Mouse (Mus musculus) C2C12 (cell line): Measurements from ENCODE around the gene Eif4g3. TPM values are rescaled to one million over a fixed set of nuclear protein-coding genes. Genes with fewer than 3 reads are reported as not detected.
"Not testable (repeated sequence)": the region's sequence is repeated elsewhere in the genome, so short reads cannot be mapped to it uniquely, and the experiment has no call there.

ENCODE experiments used
- H3K27me3 ChIP-seq: one replicate; pipeline ENCODE4 v1.6.1; 2011; ENCODE audit not compliant: control insufficient read depth, insufficient read depth, insufficient read length
- H3K36me3 ChIP-seq: one replicate; pipeline ENCODE4 v1.6.1; 2011; ENCODE audit not compliant: control insufficient read depth, insufficient read depth
- H3K4me3 ChIP-seq: one replicate; pipeline ENCODE4 v1.5.1; 2011; ENCODE audit warnings: mild to moderate bottlenecking, control low read depth; ENCODE audit not compliant: poor library complexity, insufficient read depth, severe bottlenecking
- H3K79me2 ChIP-seq: one replicate; pipeline ENCODE4 v1.6.1; 2011; ENCODE audit not compliant: control insufficient read depth, insufficient read depth
- H3K79me3 ChIP-seq: one replicate; pipeline ENCODE4 v1.6.1; 2011; ENCODE audit warnings: low read depth, control low read depth
- H3ac ChIP-seq: one replicate; pipeline ENCODE3; 2011; ENCODE audit warnings: low read depth; ENCODE audit not compliant: control insufficient read depth, insufficient read length
- CEBPB ChIP-seq: IDR thresholded peaks from one replicate; pipeline ENCODE4 v1.6.1; 2011; ENCODE audit warnings: low read depth, mild to moderate bottlenecking, control low read depth, moderate library complexity
- CTCF ChIP-seq: IDR thresholded peaks from one replicate; pipeline ENCODE4 v1.5.1; 2011; ENCODE audit not compliant: control insufficient read depth, insufficient read depth, insufficient read length
- FOSL1 ChIP-seq: IDR thresholded peaks from one replicate; pipeline ENCODE4 v1.8.0; 2011; ENCODE audit warnings: mild to moderate bottlenecking, low read length; ENCODE audit not compliant: poor library complexity, insufficient read depth, severe bottlenecking
- MAX ChIP-seq: IDR thresholded peaks from one replicate; pipeline ENCODE4 v1.6.1; 2011; ENCODE audit warnings: mild to moderate bottlenecking, control low read depth
- MYOD1 ChIP-seq: IDR thresholded peaks from one replicate; pipeline ENCODE4 v1.6.1; 2011; ENCODE audit warnings: low read depth; ENCODE audit not compliant: control insufficient read depth, insufficient read length
- MYOG ChIP-seq: IDR thresholded peaks from one replicate; pipeline ENCODE4 v1.6.1; 2011; ENCODE audit not compliant: control insufficient read depth, insufficient read length; ENCODE audit errors: extremely low read depth
- USF1 ChIP-seq: IDR thresholded peaks from one replicate; pipeline ENCODE4 v1.6.1; 2011; ENCODE audit warnings: low read depth, mild to moderate bottlenecking, control low read depth, moderate library complexity
- polyA plus RNA-seq: library from polyadenylated mRNA; unstranded; fragments of >200 nt; fragmentation: generic; extraction: Trizol; gene quantifications from one replicate; pipeline ENCODE4 v1.2.1, GENCODE M21; 2012; ENCODE audit warnings: missing spikeins

Eif4g3 gene
- polyA plus RNA-seq, 1 experiment: 24.3 TPM

DNA sequence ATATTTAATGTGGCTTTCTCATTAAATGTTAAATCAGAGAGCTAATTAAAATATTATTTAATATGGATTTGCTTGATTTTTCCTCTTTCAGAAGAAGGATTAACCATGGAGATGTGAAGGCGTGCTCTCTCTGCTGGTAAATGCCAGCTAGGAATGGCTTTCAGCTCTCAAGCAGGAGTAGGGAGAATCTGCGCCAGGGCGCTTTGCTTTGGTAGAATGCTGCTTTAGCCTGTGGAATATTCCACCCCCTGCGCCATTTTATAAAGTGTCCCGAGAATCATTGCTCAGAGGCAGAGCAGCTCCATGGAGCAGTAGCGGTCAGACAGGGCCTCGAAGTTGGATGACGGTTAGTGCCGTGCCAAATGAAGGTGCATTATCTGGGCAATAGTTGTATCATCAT, 58.7 kb downstream of the Eif4g3 start:
- H3ac ChIP-seq: no peak overlapping the region
- no peak overlapping the region for H3K4me3 ChIP-seq
- H3K36me3 ChIP-seq: peaks cover 3% of the 10 kb centered on the region
- no peaks in the 10 kb centered on the region for H3K27me3 ChIP-seq
- H3K79me3 ChIP-seq: peaks cover 2% of the 10 kb centered on the region
- no peak for TF ChIP-seq CTCF
- TF ChIP-seq MAX: no peak
- TF ChIP-seq MYOD1: no peak
- TF ChIP-seq MYOG: no peak
- TF ChIP-seq CEBPB: no peak
- TF ChIP-seq FOSL1: no peak
- TF ChIP-seq USF1: no peak
- peaks cover 23% of the 10 kb centered on the region for H3K79me2 ChIP-seq

GRCm38 (mm10) chr4:138056658-138057057, 63.8 kb downstream of the Eif4g3 start:
- Histone ChIP-seq H3ac (no peak overlapping the region), H3K36me3 (peaks cover 4% of the 10 kb centered on the region)

GRCm38 (mm10) chr4:138057196-138057754, 64.5 kb downstream of the Eif4g3 start:
- H3K79me3 ChIP-seq, H3K36me3 ChIP-seq, H3ac ChIP-seq, H3K79me2 ChIP-seq, H3K4me3 ChIP-seq, H3K27me3 ChIP-seq: not testable (repeated sequence)

More at GRCm38 (mm10) chr4:138056658-138057057, 63.8 kb downstream of the Eif4g3 start:
- H3K27me3 ChIP-seq: no peaks in the 10 kb centered on the region
- no peaks in the 10 kb centered on the region for H3K79me2 ChIP-seq
- H3K4me3 ChIP-seq: no peak overlapping the region
- TF ChIP-seq MYOG: no peak
- H3K79me3 ChIP-seq: peaks cover 2% of the 10 kb centered on the region

DNA sequence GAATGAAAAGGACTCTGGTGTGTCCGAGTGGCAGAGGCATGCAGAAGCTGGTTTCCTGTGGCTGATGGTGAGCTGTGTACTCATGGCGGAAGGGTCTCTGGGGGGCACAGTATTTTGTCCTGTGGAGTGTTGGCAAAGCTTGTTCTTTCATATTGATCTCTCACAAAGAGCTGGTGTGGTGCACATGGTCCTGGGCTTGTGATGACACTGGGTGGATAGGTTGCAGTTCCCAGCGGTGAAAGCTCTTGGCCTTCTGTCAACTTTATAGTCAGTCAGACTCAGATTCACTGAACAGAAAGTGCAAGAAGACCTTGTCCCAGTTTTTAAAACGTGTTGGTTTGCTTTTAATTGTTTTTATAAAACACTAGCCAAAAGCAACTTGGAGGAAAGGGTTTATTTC, 68.3 kb downstream of the Eif4g3 start:
- Histone ChIP-seq H3K27me3 (no peaks in the 10 kb centered on the region), H3K36me3 (peaks cover 13% of the 10 kb centered on the region), H3K79me2 (no peaks in the 10 kb centered on the region), H3ac (no peak overlapping the region), H3K79me3 (peaks cover 2% of the 10 kb centered on the region), H3K4me3 (no peak overlapping the region)
- no peak for TF ChIP-seq CEBPB
- no peak for TF ChIP-seq MYOD1
- no peak for TF ChIP-seq USF1
- TF ChIP-seq MAX: no peak
- TF ChIP-seq FOSL1: no peak
- TF ChIP-seq MYOG: no peak
- TF ChIP-seq CTCF: no peak

GRCm38 (mm10) chr4:138063372-138064265, 70.8 kb downstream of the Eif4g3 start:
- Histone ChIP-seq H3ac (no peak overlapping the region), H3K4me3 (no peak overlapping the region), H3K36me3 (peaks cover 25% of the 10 kb centered on the region), H3K79me3 (peaks cover 2% of the 10 kb centered on the region), H3K79me2 (no peaks in the 10 kb centered on the region), H3K27me3 (no peaks in the 10 kb centered on the region)
- TF ChIP-seq CTCF (no peak), USF1 (no peak), FOSL1 (no peak), MYOD1 (no peak), CEBPB (no peak), MYOG (no peak)

DNA sequence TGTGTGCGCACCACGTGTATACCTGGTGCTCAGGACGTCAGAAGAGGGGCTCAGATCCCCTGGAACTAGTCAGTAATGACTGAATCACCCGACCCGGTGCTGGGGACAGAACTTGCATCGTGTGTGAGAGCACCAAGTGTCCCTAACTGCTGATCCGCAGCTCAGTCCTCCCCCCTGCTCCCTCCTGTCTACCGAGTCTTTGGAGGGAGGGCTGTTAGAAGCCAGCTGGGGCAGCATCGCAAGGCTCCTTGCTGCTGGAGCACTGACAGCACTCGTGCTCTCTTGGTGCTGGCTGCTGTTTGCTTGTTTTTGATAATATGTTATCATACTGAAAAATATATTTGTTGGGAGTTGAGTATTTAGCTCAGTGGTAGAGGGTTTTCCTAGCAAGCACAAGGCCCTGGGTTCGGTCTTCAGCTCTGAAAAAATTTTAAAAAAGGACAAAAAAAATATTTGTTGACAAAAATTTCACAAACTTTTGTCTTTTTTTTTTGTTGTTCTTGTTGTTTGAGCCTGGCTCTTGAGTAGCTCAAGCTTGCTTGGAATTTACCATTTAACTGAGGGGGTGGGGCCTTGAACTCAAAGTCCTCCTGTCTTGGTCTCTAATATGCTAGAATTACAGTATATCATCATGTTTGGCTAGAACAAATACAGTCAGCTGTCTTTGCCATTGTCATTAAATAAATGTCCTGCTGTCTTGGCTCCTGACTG, 72.2 kb downstream of the Eif4g3 start:
- Histone ChIP-seq H3K79me2 (no peaks in the 10 kb centered on the region), H3K36me3 (peaks cover 30% of the 10 kb centered on the region), H3ac (no peak overlapping the region), H3K27me3 (no peaks in the 10 kb centered on the region), H3K4me3 (no peak overlapping the region), H3K79me3 (peaks cover 2% of the 10 kb centered on the region)
- TF ChIP-seq MAX: no peak
- no peak for TF ChIP-seq FOSL1
- no peak for TF ChIP-seq CTCF
- TF ChIP-seq MYOG: no peak
